Mouse (Mus musculus) midbrain, embryonic 10.5 days (tissue): Measurements from ENCODE around the gene Atp6ap2. TPM values are rescaled to one million over a fixed set of nuclear protein-coding genes. Genes with fewer than 3 reads are reported as not detected.
"Not testable (repeated sequence)": the region's sequence is repeated elsewhere in the genome, so short reads cannot be mapped to it uniquely, and the experiment has no call there.

Experiments
- DNase-seq: peaks from one replicate; pipeline ENCODE4 v3.0.0-alpha.2; 2017; ENCODE audit warnings: low spot score
- H3K27ac ChIP-seq: fragments of 300-500 bp; sonication (generic); replicated peaks from 2 replicates; pipeline ENCODE4 v1.5.1; 2016; ENCODE audit warnings: mild to moderate bottlenecking
- H3K27me3 ChIP-seq: fragments of 300-500 bp; sonication (generic); 2 replicates; pipeline ENCODE4 v1.6.1; 2016; ENCODE audit warnings: low read depth, mild to moderate bottlenecking; ENCODE audit not compliant: poor library complexity, severe bottlenecking
- H3K36me3 ChIP-seq: fragments of 300-500 bp; sonication (generic); 2 replicates; pipeline ENCODE4 v1.6.1; 2016; ENCODE audit warnings: mild to moderate bottlenecking, moderate library complexity
- H3K4me1 ChIP-seq: fragments of 300-500 bp; sonication (generic); 2 replicates; pipeline ENCODE4 v1.6.1; 2016
- H3K4me3 ChIP-seq: fragments of 300-500 bp; sonication (generic); 2 replicates; pipeline ENCODE4 v1.5.1; 2016; ENCODE audit warnings: mild to moderate bottlenecking, moderate library complexity
- H3K9me3 ChIP-seq: fragments of 300-500 bp; sonication (generic); replicated peaks from 2 replicates; pipeline ENCODE4 v1.6.1; 2016; ENCODE audit warnings: mild to moderate bottlenecking
- WGBS: fragments of 180-500 bp; shearing (Covaris S2); methylation state at CpG from one replicate; pipeline ENCODE4 v1.1.7; 2016; 5-methylcytosine and 5-hydroxymethylcytosine counted together
- polyA plus RNA-seq: library from polyadenylated mRNA; unstranded; fragments of >200 nt; fragmentation: Nextera tagmentation; extraction: Ambion mirVana; gene quantifications from 2 replicates; pipeline ENCODE4 v1.2.1, GENCODE M21; 2016

Atp6ap2 gene
- polyA plus RNA-seq: 71.3 and 77.8 TPM in 2 replicates

- peak; percentile 91 for DNase-seq
- Histone ChIP-seq H3K4me1 (peaks cover 7% of the 10 kb centered on the region; the same call in 1 of the 2 replicates), H3K36me3 (no peaks in the 10 kb centered on the region), H3K27me3 (peaks cover 43% of the 10 kb centered on the region), H3K4me3 (peak within 1 kb of the TSS; percentile 79), H3K9me3 (no peaks in the 10 kb centered on the region), H3K27ac (peak within 1 kb of the TSS; percentile 91)
- 21% methylated on average over 49 of the region's 49 CpGs for WGBS
These were observed at the start of gene Atp6ap2 for GRCm38 (mm10) chrX:12587192-12587957. Gene Atp6ap2, plus strand, starts transcription at chrX:12587801.

GRCm38 (mm10) chrX:12544417-12544816 is 43.2 kb upstream of the Atp6ap2 start:
- no peak overlapping the region for H3K4me3 ChIP-seq
- no peaks in the 10 kb centered on the region for H3K27me3 ChIP-seq
- no peaks in the 10 kb centered on the region for H3K36me3 ChIP-seq
- 86% methylated on average over 1 of the region's 1 CpGs for WGBS
- H3K27ac ChIP-seq: no peak overlapping the region
- no peak for DNase-seq
- no peaks in the 10 kb centered on the region for H3K4me1 ChIP-seq
- no peaks in the 10 kb centered on the region for H3K9me3 ChIP-seq

GRCm38 (mm10) chrX:12557086-12557485 is 30.5 kb upstream of the Atp6ap2 start:
- no peak for DNase-seq
- Histone ChIP-seq H3K36me3 (no peaks in the 10 kb centered on the region), H3K9me3 (no peaks in the 10 kb centered on the region), H3K4me1 (no peaks in the 10 kb centered on the region), H3K27ac (no peak overlapping the region), H3K4me3 (no peak overlapping the region), H3K27me3 (no peaks in the 10 kb centered on the region)
- 88% methylated on average over 7 of the region's 7 CpGs for WGBS

DNA sequence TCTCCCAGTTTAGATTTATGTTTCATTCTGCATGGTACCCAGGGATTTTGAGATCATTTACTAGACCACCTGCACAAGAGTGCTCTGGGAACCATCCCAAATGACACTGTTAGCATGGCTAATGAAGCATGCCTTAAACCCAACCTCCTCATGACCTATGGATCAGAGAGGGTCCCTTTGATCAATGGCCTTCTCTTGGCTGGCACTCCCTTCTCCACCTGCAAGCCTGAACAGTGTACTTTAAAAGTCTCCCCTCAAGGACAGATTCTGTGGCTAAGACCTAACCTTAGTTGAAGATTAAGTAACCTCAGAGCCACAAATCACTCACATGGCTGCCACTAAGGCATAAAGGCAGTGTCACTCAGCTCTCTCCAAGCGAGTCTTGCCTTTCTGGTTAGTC is 16.2 kb upstream of the Atp6ap2 start:
- DNase-seq: no peak
- Histone ChIP-seq H3K27ac (no peak overlapping the region), H3K9me3 (no peaks in the 10 kb centered on the region), H3K36me3 (no peaks in the 10 kb centered on the region), H3K4me1 (no peaks in the 10 kb centered on the region), H3K4me3 (no peak overlapping the region), H3K27me3 (peaks cover 3% of the 10 kb centered on the region; the same call in 1 of the 2 replicates)
- WGBS: 86% methylated on average over 1 of the region's 1 CpGs

- no peak overlapping the region for H3K27ac ChIP-seq
- no peak for DNase-seq
- no peaks in the 10 kb centered on the region for H3K36me3 ChIP-seq
- no peaks in the 10 kb centered on the region for H3K9me3 ChIP-seq
- H3K27me3 ChIP-seq: peaks cover 39% of the 10 kb centered on the region
- 54% methylated on average over 3 of the region's 3 CpGs for WGBS
- H3K4me3 ChIP-seq: no peak overlapping the region
- H3K4me1 ChIP-seq: no peaks in the 10 kb centered on the region
These were observed 9.7 kb upstream of the Atp6ap2 start for GRCm38 (mm10) chrX:12577936-12578335.

DNA sequence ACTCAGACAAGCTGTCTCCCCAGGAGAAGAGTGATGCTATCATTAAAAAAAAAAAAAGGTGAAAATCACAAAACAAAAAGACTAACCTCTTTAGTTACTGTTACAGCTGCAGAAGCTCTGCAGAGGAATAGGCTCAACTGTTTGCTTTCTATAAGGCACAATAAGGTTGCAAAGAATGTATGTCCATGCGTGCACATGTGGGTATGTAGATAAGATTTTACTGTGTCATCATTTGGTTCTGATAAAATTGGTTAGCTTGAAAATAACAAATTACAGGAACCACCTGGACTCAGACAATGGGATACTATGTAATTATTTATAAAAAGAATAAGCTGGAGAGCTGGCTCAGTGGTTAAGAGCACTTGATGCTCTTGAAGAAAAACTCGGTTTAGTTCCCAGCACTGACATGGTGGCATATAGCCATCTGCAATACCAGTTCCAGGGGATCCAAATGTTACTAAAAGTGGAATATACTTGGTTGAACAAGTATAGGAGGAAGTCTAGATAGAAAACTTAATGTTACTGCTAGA is 9.2 kb upstream of the Atp6ap2 start:
- H3K4me3 ChIP-seq: no peak overlapping the region
- peaks cover 42% of the 10 kb centered on the region for H3K27me3 ChIP-seq
- 88% methylated on average over 2 of the region's 2 CpGs for WGBS
- no peaks in the 10 kb centered on the region for H3K4me1 ChIP-seq
- no peak for DNase-seq
- no peak overlapping the region for H3K27ac ChIP-seq
- no peaks in the 10 kb centered on the region for H3K9me3 ChIP-seq
- no peaks in the 10 kb centered on the region for H3K36me3 ChIP-seq

- DNase-seq: no peak
- H3K27me3 ChIP-seq: peaks cover 57% of the 10 kb centered on the region
- WGBS: 91% methylated on average over 5 of the region's 5 CpGs
- no peak overlapping the region for H3K27ac ChIP-seq
- no peaks in the 10 kb centered on the region for H3K4me1 ChIP-seq
- no peaks in the 10 kb centered on the region for H3K9me3 ChIP-seq
- no peaks in the 10 kb centered on the region for H3K36me3 ChIP-seq
- H3K4me3 ChIP-seq: no peak overlapping the region
These were observed 4.3 kb upstream of the Atp6ap2 start for GRCm38 (mm10) chrX:12583261-12583660.

DNA sequence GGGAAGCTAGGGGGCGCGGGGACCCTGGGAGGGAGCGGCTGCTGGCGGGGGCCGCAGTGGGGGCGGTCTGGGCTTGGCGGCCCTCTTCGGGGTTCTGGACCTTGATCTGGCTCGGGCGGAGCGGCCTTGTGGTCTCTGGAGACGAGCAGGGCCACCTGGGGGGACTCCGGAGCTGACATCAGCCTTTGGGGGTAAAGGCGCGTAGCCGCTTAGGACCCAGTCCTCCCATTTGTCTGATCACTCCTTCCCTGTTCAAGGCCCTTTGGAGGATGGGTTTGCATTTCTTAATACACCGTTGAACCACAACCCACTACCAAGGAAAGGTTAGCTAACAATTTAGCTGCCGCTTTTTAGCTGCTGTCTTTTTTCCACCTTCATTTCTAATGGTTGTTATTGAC is 356 bp downstream of the Atp6ap2 start:
- H3K27ac ChIP-seq: peak overlapping the region; percentile 91
- no peaks in the 10 kb centered on the region for H3K9me3 ChIP-seq
- DNase-seq: no peak
- peaks cover 7% of the 10 kb centered on the region; the same call in 1 of the 2 replicates for H3K4me1 ChIP-seq
- H3K4me3 ChIP-seq: peak overlapping the region; percentile 79
- no peaks in the 10 kb centered on the region for H3K36me3 ChIP-seq
- WGBS: 23% methylated on average over 18 of the region's 18 CpGs
- H3K27me3 ChIP-seq: peaks cover 37% of the 10 kb centered on the region

DNA sequence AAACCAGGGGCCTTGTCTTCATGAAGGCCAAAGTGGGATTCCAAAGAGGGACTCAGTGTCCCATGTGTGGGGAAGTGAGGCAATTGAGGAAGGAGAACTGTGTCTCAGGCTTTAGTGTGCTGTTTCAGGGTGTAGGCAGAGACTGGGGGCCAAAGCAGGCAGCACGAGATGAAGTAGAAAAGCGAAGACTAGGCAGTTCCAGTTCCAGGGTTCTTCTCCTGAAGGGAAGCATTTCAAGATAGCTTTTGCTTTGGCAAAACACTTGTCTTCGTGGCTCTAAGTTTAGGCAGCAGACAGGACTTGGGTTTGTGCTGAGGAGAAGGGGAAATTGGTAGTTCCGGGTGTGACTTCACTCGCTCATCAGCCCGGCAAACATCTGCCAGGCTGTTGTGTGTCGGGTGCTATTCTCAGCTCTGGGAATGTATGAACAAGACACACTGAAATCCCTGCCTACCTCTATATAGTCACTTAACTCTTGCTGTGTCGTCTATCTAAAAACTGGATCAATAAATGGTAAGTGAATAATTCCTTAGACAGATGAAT is 3.9 kb downstream of the Atp6ap2 start:
- no peak overlapping the region for H3K27ac ChIP-seq
- no peak for DNase-seq
- H3K36me3 ChIP-seq: peaks cover 13% of the 10 kb centered on the region
- H3K27me3 ChIP-seq: peaks cover 24% of the 10 kb centered on the region
- H3K9me3 ChIP-seq: no peaks in the 10 kb centered on the region
- peaks cover 7% of the 10 kb centered on the region; the same call in 1 of the 2 replicates for H3K4me1 ChIP-seq
- 87% methylated on average over 8 of the region's 8 CpGs for WGBS
- no peak overlapping the region for H3K4me3 ChIP-seq

DNA sequence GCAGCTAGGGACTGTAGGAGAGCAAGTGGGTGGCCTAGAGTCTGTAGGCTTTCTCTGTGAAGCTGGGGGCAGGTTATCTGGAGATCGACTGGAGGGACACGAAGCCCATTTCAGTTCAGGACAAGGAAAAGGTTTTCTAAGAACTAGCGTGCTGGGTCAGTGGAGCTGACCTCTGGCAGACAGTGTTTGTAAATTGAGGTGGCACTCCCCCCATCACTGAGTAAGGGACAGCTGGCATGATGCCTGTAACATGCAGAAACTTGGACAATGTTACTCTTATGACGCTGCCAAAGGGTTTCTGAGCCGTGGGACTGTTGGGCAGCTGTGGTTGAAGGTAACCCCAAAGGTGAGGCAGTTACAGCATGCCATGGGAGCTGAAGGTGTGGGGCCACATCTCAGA is 4.4 kb downstream of the Atp6ap2 start:
- WGBS: 79% methylated on average over 5 of the region's 5 CpGs
- Histone ChIP-seq H3K4me3 (no peak overlapping the region), H3K4me1 (peaks cover 7% of the 10 kb centered on the region; the same call in 1 of the 2 replicates), H3K27ac (no peak overlapping the region), H3K36me3 (peaks cover 18% of the 10 kb centered on the region), H3K9me3 (no peaks in the 10 kb centered on the region), H3K27me3 (peaks cover 24% of the 10 kb centered on the region)
- no peak for DNase-seq

DNA sequence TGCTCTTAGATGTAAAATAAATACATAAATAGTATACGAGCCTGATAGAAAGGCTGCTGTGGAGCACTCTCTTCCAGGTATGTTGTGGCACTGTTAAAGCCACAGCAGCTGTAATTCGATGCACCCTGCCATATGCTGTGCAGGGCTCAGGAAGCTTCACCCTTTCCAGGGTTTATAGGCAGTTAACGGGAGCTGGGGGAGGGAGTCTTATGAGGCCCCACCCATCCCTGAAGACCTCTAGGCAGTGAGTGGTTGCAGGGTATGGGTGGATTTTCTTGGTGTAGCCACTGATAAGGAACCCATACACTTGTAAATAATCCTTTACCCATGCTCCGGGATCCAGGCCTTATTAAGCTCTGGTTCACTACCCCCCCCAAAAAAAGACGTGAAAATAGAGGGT is 6.2 kb downstream of the Atp6ap2 start:
- WGBS: 85% methylated on average over 5 of the region's 5 CpGs
- no peak for DNase-seq
- Histone ChIP-seq H3K27me3 (peaks cover 13% of the 10 kb centered on the region; the same call in 1 of the 2 replicates), H3K4me3 (no peak overlapping the region), H3K27ac (no peak overlapping the region), H3K36me3 (peaks cover 31% of the 10 kb centered on the region), H3K4me1 (0 out of 2 replicates have a peak, but pooled peaks cover 2% of the 10 kb centered on the region), H3K9me3 (no peaks in the 10 kb centered on the region)

- Histone ChIP-seq H3K36me3 (peaks cover 64% of the 10 kb centered on the region), H3K27me3 (peaks cover 11% of the 10 kb centered on the region; the same call in 1 of the 2 replicates)
- not testable (repeated sequence) for H3K4me1 ChIP-seq, H3K27ac ChIP-seq, DNase-seq, H3K4me3 ChIP-seq, H3K9me3 ChIP-seq
These were observed 22.9 kb downstream of the Atp6ap2 start for GRCm38 (mm10) chrX:12610541-12610940.

DNA sequence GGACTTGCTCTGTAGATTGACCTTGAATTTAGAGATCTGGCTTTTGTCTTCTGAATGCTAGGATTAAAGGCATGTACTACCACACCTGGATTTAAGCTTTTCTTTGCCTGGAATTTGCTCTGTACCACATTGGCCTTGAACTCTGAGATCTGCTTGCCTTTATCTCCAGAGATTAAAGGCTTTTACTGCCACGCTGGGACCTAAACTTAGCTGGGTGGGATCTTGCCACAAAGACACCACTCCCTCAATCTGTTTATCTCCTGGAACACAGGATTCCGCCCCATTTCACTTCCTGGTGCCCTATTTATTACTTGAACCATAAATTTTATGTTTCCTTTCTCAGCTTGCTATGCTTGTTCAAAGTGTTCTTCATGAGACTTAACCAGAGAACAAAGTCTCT is 23.6 kb downstream of the Atp6ap2 start:
- Histone ChIP-seq H3K36me3 (peaks cover 64% of the 10 kb centered on the region), H3K27me3 (peaks cover 11% of the 10 kb centered on the region; the same call in 1 of the 2 replicates), H3K4me3 (no peak overlapping the region), H3K9me3 (no peaks in the 10 kb centered on the region), H3K4me1 (no peaks in the 10 kb centered on the region), H3K27ac (no peak overlapping the region)
- WGBS: 85% methylated on average over 2 of the region's 2 CpGs
- DNase-seq: no peak
